Mouse (Mus musculus): ENCODE results near the gene Gprc6a. TPM values are rescaled to one million over a fixed set of nuclear protein-coding genes. Genes with fewer than 3 reads are reported as not detected.

The Gprc6a gene
- not detected in 2 replicates for polyA plus RNA-seq (2015; fragmentation: Nextera tagmentation; extraction: Ambion mirVana)

GRCm38 (mm10) chr10:51631411-51632136 is at the start of gene Gprc6a:
Gene Gprc6a (minus strand): TSS chr10:51631461.
- Histone ChIP-seq H3K9me3 (no peaks in the 10 kb centered on the region), H3K27me3 (replicated peaks) (no peaks in the 10 kb centered on the region), H3K27ac (replicated peaks) (no peak within 1 kb of the TSS), H3K4me2 (no peak within 1 kb of the TSS), H3K9ac (no peak within 1 kb of the TSS), H3K4me1 (no peaks in the 10 kb centered on the region), H3K4me3 (no peak within 1 kb of the TSS), H3K36me3 (no peaks in the 10 kb centered on the region)
- ATAC-seq (ENCODE audit: extremely low read depth, insufficient number of reproducible peaks, low FRiP score, low TSS enrichment) = no peak
- 43% methylated on average over 8 of the region's 8 CpGs for WGBS

GRCm38 (mm10) chr10:51678251-51678639 is 47.0 kb upstream of the Gprc6a start:
- H3K27me3 ChIP-seq (replicated peaks) = peaks cover 35% of the 10 kb centered on the region
- H3K9ac ChIP-seq = no peak overlapping the region
- H3K27ac ChIP-seq (replicated peaks) = no peak overlapping the region
- H3K9me3 ChIP-seq = no peaks in the 10 kb centered on the region
- peaks cover 15% of the 10 kb centered on the region for H3K4me1 ChIP-seq
- no peak for ATAC-seq (ENCODE audit: extremely low read depth, insufficient number of reproducible peaks, low FRiP score, low TSS enrichment)
- H3K4me3 ChIP-seq = peak overlapping the region; percentile 49
- 9% methylated on average over 10 of the region's 10 CpGs for WGBS
- H3K36me3 ChIP-seq = no peaks in the 10 kb centered on the region
- peak overlapping the region; percentile 72 for H3K4me2 ChIP-seq

- H3K4me2 ChIP-seq = peak within 1 kb of the TSS; percentile 72
- peak within 1 kb of the TSS; percentile 49 for H3K4me3 ChIP-seq
- no peak within 1 kb of the TSS for H3K9ac ChIP-seq
- H3K9me3 ChIP-seq = no peaks in the 10 kb centered on the region
- H3K36me3 ChIP-seq = no peaks in the 10 kb centered on the region
- ATAC-seq (ENCODE audit: extremely low read depth, insufficient number of reproducible peaks, low FRiP score, low TSS enrichment) = no peak
- WGBS = 2% methylated on average over 38 of the region's 38 CpGs
- H3K4me1 ChIP-seq = peaks cover 15% of the 10 kb centered on the region
- peaks cover 35% of the 10 kb centered on the region for H3K27me3 ChIP-seq (replicated peaks)
- H3K27ac ChIP-seq (replicated peaks) = no peak within 1 kb of the TSS
Observed at GRCm38 (mm10) chr10:51677548-51678250, 46.4 kb upstream of the Gprc6a start, which contains the start of gene Rfx6. Gene Rfx6 (plus strand): TSS chr10:51677756.

- H3K4me2 ChIP-seq = no peak overlapping the region
- peaks cover 20% of the 10 kb centered on the region for H3K27me3 ChIP-seq (replicated peaks)
- H3K36me3 ChIP-seq = no peaks in the 10 kb centered on the region
- H3K9me3 ChIP-seq = no peaks in the 10 kb centered on the region
- no peak overlapping the region for H3K4me3 ChIP-seq
- WGBS = 47% methylated on average over 1 of the region's 1 CpGs
- H3K9ac ChIP-seq = no peak overlapping the region
- H3K4me1 ChIP-seq = peaks cover 3% of the 10 kb centered on the region; the same call in 1 of the 2 replicates
- no peak; the same call in 1 of the 2 replicates for ATAC-seq (ENCODE audit: extremely low read depth, insufficient number of reproducible peaks, low FRiP score, low TSS enrichment)
- H3K27ac ChIP-seq (replicated peaks) = no peak overlapping the region
Observed at GRCm38 (mm10) chr10:51672082-51672779, 41.0 kb upstream of the Gprc6a start.

GRCm38 (mm10) chr10:51671583-51671982 is 40.3 kb upstream of the Gprc6a start:
- H3K36me3 ChIP-seq = no peaks in the 10 kb centered on the region
- no peak for ATAC-seq (ENCODE audit: extremely low read depth, insufficient number of reproducible peaks, low FRiP score, low TSS enrichment)
- no peak overlapping the region for H3K4me2 ChIP-seq
- H3K27me3 ChIP-seq (replicated peaks) = peaks cover 14% of the 10 kb centered on the region
- no peak overlapping the region for H3K4me3 ChIP-seq
- no peaks in the 10 kb centered on the region for H3K9me3 ChIP-seq
- H3K27ac ChIP-seq (replicated peaks) = no peak overlapping the region
- no peak overlapping the region for H3K9ac ChIP-seq
- no peaks in the 10 kb centered on the region for H3K4me1 ChIP-seq
- 69% methylated on average over 4 of the region's 4 CpGs for WGBS

- Histone ChIP-seq H3K27ac (replicated peaks) (no peak overlapping the region), H3K9ac (no peak overlapping the region), H3K4me3 (no peak overlapping the region), H3K9me3 (no peaks in the 10 kb centered on the region), H3K4me2 (no peak overlapping the region), H3K4me1 (no peaks in the 10 kb centered on the region), H3K36me3 (no peaks in the 10 kb centered on the region), H3K27me3 (replicated peaks) (no peaks in the 10 kb centered on the region)
- no peak for ATAC-seq (ENCODE audit: extremely low read depth, insufficient number of reproducible peaks, low FRiP score, low TSS enrichment)
Observed at GRCm38 (mm10) chr10:51669334-51669733, 38.1 kb upstream of the Gprc6a start.

GRCm38 (mm10) chr10:51657324-51657723 is 26.1 kb upstream of the Gprc6a start:
- no peak overlapping the region for H3K9ac ChIP-seq
- H3K36me3 ChIP-seq = no peaks in the 10 kb centered on the region
- no peak for ATAC-seq (ENCODE audit: extremely low read depth, insufficient number of reproducible peaks, low FRiP score, low TSS enrichment)
- no peaks in the 10 kb centered on the region for H3K27me3 ChIP-seq (replicated peaks)
- no peak overlapping the region for H3K4me3 ChIP-seq
- 57% methylated on average over 1 of the region's 1 CpGs for WGBS
- no peak overlapping the region for H3K27ac ChIP-seq (replicated peaks)
- no peak overlapping the region for H3K4me2 ChIP-seq
- H3K9me3 ChIP-seq = no peaks in the 10 kb centered on the region
- no peaks in the 10 kb centered on the region for H3K4me1 ChIP-seq

GRCm38 (mm10) chr10:51649506-51650221 is 18.4 kb upstream of the Gprc6a start:
- Histone ChIP-seq H3K4me3 (no peak overlapping the region), H3K27me3 (replicated peaks) (no peaks in the 10 kb centered on the region)
- ATAC-seq (ENCODE audit: extremely low read depth, insufficient number of reproducible peaks, low FRiP score, low TSS enrichment) = no peak

GRCm38 (mm10) chr10:51621193-51621592 is 10.1 kb downstream of the Gprc6a start:
- H3K27ac ChIP-seq (replicated peaks) = no peak overlapping the region
- H3K36me3 ChIP-seq = no peaks in the 10 kb centered on the region
- H3K9ac ChIP-seq = no peak overlapping the region
- H3K4me2 ChIP-seq = no peak overlapping the region
- H3K27me3 ChIP-seq (replicated peaks) = no peaks in the 10 kb centered on the region
- H3K4me1 ChIP-seq = no peaks in the 10 kb centered on the region
- H3K9me3 ChIP-seq = no peaks in the 10 kb centered on the region
- ATAC-seq (ENCODE audit: extremely low read depth, insufficient number of reproducible peaks, low FRiP score, low TSS enrichment) = no peak
- no peak overlapping the region for H3K4me3 ChIP-seq
- 74% methylated on average over 3 of the region's 3 CpGs for WGBS

More at GRCm38 (mm10) chr10:51649506-51650221, 18.4 kb upstream of the Gprc6a start:
- H3K36me3 ChIP-seq = no peaks in the 10 kb centered on the region
- no peaks in the 10 kb centered on the region for H3K4me1 ChIP-seq
- H3K9ac ChIP-seq = no peak overlapping the region
- H3K9me3 ChIP-seq = no peaks in the 10 kb centered on the region
- H3K4me2 ChIP-seq = no peak overlapping the region
- 53% methylated on average over 3 of the region's 3 CpGs for WGBS
- H3K27ac ChIP-seq (replicated peaks) = no peak overlapping the region

GRCm38 (mm10) chr10:51620126-51620525 is 11.1 kb downstream of the Gprc6a start:
- Histone ChIP-seq H3K36me3 (no peaks in the 10 kb centered on the region), H3K4me1 (no peaks in the 10 kb centered on the region), H3K4me2 (no peak overlapping the region), H3K4me3 (no peak overlapping the region), H3K9me3 (no peaks in the 10 kb centered on the region), H3K9ac (no peak overlapping the region), H3K27me3 (replicated peaks) (no peaks in the 10 kb centered on the region), H3K27ac (replicated peaks) (no peak overlapping the region)
- no peak; the same call in 1 of the 2 replicates for ATAC-seq (ENCODE audit: extremely low read depth, insufficient number of reproducible peaks, low FRiP score, low TSS enrichment)
- WGBS = 66% methylated on average over 7 of the region's 7 CpGs

GRCm38 (mm10) chr10:51618538-51618937 is 12.7 kb downstream of the Gprc6a start:
- peaks cover 3% of the 10 kb centered on the region for H3K4me1 ChIP-seq
- no peaks in the 10 kb centered on the region for H3K36me3 ChIP-seq
- no peak for ATAC-seq (ENCODE audit: extremely low read depth, insufficient number of reproducible peaks, low FRiP score, low TSS enrichment)
- H3K4me2 ChIP-seq = no peak overlapping the region
- no peak overlapping the region for H3K4me3 ChIP-seq
- no peaks in the 10 kb centered on the region for H3K9me3 ChIP-seq
- H3K27me3 ChIP-seq (replicated peaks) = no peaks in the 10 kb centered on the region
- H3K9ac ChIP-seq = no peak overlapping the region
- no peak overlapping the region for H3K27ac ChIP-seq (replicated peaks)
- 65% methylated on average over 2 of the region's 2 CpGs for WGBS
